Mouse (Mus musculus): ENCODE results near the gene Syt14. TPM values are rescaled to one million over a fixed set of nuclear protein-coding genes. Genes with fewer than 3 reads are reported as not detected.
A peak's percentile ranks its signal among the peaks of the same experiment; 100 is the strongest.

Syt14 gene
- polyA plus RNA-seq, 2 experiments: 2.2 to 2.9 TPM

DNA sequence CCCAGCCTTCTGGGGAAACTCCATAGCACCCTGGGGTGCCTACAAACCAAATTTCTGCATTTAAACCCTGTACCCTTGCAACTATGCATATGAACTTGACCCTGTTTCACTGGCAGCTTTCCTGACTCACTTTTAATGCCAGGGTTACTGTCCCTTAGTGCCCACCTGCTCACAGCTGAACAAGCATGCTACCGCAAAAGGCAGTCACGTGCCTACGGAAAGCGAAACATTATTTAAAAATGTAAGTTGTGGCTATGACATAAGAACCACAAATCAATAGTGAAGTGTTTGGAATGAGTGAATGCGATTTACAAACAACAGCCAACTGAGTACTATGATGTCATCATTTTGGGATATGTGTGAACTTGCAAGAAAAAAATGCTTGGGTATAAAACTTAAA is 178.0 kb downstream of the Syt14 start:
- no peak for TF ChIP-seq POLR2A (IDR thresholded peaks at IDR 0.05; ENCODE audit: borderline replicate concordance, extremely low read depth, insufficient read depth, insufficient read length)
- Histone ChIP-seq H3K36me3 (ENCODE audit: control insufficient read depth, insufficient read depth, low read length) (peaks cover 8% of the 10 kb centered on the region), H3K27ac (replicated peaks; ENCODE audit: low read depth, low read length) (no peak overlapping the region), H3K4me3 (replicated peaks; ENCODE audit: low read length) (no peak overlapping the region), H3K9me3 (ENCODE audit: control insufficient read depth, low read length) (no peaks in the 10 kb centered on the region), H3K9ac (ENCODE audit: low read depth, low read length, severe bottlenecking) (no peak overlapping the region), H3K4me2 (replicated peaks; ENCODE audit: low read depth, low read length, severe bottlenecking) (no peak overlapping the region), H3K4me1 (ENCODE audit: control insufficient read depth, insufficient read depth, low read length) (peaks cover 50% of the 10 kb centered on the region), H3K27me3 (ENCODE audit: control insufficient read depth, insufficient read depth, low read length) (no peaks in the 10 kb centered on the region)
- DNase-seq (ENCODE audit: low spot score) (no peak), ATAC-seq (ENCODE audit: low FRiP score, low read depth) (no peak)
- 64% methylated on average over 5 of the region's 5 CpGs for WGBS

DNA sequence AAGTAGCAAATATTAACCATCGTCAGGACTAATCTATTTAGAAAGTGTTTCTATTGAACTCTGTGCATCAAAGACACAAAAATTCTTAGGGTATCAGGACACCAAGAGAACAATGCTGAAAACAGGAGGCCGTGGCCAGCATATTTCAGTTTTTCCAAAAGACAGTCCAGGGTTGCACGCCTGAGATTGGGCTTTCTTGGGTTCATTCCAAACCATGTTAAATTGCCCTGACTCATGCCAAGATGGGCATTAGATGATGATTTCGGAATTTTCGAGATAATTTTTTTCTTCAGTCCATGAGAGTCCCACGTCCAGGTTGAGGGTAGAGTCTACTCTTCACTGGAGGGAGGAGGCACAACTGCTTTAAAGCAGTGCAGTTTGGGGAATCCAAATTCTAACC is 178.6 kb downstream of the Syt14 start:
- H3K4me1 ChIP-seq (ENCODE audit: control insufficient read depth, insufficient read depth, low read length): peaks cover 50% of the 10 kb centered on the region
- ATAC-seq (ENCODE audit: low FRiP score, low read depth): no peak

DNA sequence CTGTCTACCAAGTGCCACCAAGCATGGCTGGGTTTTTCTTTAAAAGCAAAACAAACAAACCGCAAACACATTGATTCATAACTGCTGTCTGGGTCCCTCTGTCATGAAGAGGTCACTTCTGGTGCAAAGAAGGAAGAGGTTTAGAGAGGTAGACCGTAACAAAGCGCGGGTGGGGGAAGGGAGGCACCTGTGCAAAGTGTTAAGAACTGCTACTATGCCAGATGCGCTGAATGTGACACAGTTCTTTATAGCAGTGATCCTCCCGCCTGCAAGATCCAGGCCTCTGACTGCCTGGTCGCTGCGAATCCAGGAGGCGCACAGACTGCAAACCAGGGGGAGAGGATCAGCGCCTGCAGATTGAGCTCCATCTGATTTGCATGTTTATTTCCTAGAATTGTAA is 179.2 kb downstream of the Syt14 start:
- Histone ChIP-seq H3K4me2 (replicated peaks; ENCODE audit: low read depth, low read length, severe bottlenecking) (peak overlapping the region; percentile 87), H3K36me3 (ENCODE audit: control insufficient read depth, insufficient read depth, low read length) (peaks cover 14% of the 10 kb centered on the region), H3K27me3 (ENCODE audit: control insufficient read depth, insufficient read depth, low read length) (no peaks in the 10 kb centered on the region), H3K4me3 (replicated peaks; ENCODE audit: low read length) (peak overlapping the region; percentile 93), H3K27ac (replicated peaks; ENCODE audit: low read depth, low read length) (peak overlapping the region; percentile 99), H3K4me1 (ENCODE audit: control insufficient read depth, insufficient read depth, low read length) (peaks cover 50% of the 10 kb centered on the region), H3K9me3 (ENCODE audit: control insufficient read depth, low read length) (no peaks in the 10 kb centered on the region), H3K9ac (ENCODE audit: low read depth, low read length, severe bottlenecking) (0 out of 2 replicates have a peak overlapping the region, but pooled peaks have one; percentile 98)
- WGBS: 12% methylated on average over 10 of the region's 10 CpGs
- no peak for TF ChIP-seq POLR2A (IDR thresholded peaks at IDR 0.05; ENCODE audit: borderline replicate concordance, extremely low read depth, insufficient read depth, insufficient read length)
- DNase-seq (ENCODE audit: low spot score) (peak; percentile 26), ATAC-seq (ENCODE audit: low FRiP score, low read depth) (no peak)

More for the DNA sequence above, 178.6 kb downstream of the Syt14 start:
- H3K36me3 ChIP-seq (ENCODE audit: control insufficient read depth, insufficient read depth, low read length): peaks cover 12% of the 10 kb centered on the region
- H3K4me3 ChIP-seq (replicated peaks; ENCODE audit: low read length): no peak overlapping the region
- no peaks in the 10 kb centered on the region for H3K27me3 ChIP-seq (ENCODE audit: control insufficient read depth, insufficient read depth, low read length)
- TF ChIP-seq POLR2A (IDR thresholded peaks at IDR 0.05; ENCODE audit: borderline replicate concordance, extremely low read depth, insufficient read depth, insufficient read length): no peak
- H3K9ac ChIP-seq (ENCODE audit: low read depth, low read length, severe bottlenecking): no peak overlapping the region
- no peaks in the 10 kb centered on the region for H3K9me3 ChIP-seq (ENCODE audit: control insufficient read depth, low read length)
- no peak overlapping the region for H3K4me2 ChIP-seq (replicated peaks; ENCODE audit: low read depth, low read length, severe bottlenecking)
- H3K27ac ChIP-seq (replicated peaks; ENCODE audit: low read depth, low read length): no peak overlapping the region
- WGBS: 47% methylated on average over 6 of the region's 6 CpGs
- DNase-seq (ENCODE audit: low spot score): no peak

DNA sequence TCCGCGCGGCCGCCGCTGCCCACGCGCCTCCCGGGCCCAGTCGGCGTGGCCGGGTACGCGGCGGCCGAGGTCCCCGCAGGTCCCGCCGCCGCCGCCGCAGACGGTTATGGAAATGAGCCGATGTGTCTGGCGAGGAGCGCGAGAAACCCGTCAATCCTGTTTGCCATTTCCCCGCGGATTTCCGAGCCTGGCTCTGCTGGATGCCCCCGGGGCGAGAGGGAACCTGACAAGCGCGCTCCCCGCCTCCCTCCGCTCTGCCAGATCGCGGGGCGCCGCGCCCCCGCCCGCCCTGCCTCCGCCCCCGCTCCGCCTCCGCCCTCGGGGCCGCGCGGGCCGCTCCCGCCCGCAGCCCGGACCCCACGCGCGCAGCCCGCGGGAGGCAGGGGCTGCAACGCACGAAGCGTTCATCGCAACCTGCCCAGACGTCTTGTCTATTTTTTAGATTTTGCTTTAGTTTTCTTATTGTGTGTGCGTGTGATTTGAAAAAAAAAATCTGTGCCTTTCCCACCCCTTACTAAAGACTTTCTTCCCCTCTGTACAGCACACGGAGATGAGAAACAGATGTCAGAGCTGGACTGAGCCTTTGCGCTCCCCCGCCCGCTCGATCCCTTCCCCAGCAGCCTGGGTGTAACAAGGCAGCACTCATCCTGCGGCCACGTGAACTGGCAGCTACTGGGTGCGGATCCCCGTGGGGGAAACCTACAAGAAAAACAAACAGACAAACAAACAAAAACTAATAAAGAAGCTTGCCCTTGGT is 179.9 kb downstream of the Syt14 start, which contains the start of gene Sertad4:
Gene Sertad4 (minus strand): TSS at position 283 of the 757 bp plus-strand sequence.
- H3K36me3 ChIP-seq (ENCODE audit: control insufficient read depth, insufficient read depth, low read length): peaks cover 19% of the 10 kb centered on the region
- H3K4me1 ChIP-seq (ENCODE audit: control insufficient read depth, insufficient read depth, low read length): peaks cover 53% of the 10 kb centered on the region
- H3K9ac ChIP-seq (ENCODE audit: low read depth, low read length, severe bottlenecking): peak within 1 kb of the TSS; percentile 98
- DNase-seq (ENCODE audit: low spot score): peak; percentile 90
- no peaks in the 10 kb centered on the region for H3K27me3 ChIP-seq (ENCODE audit: control insufficient read depth, insufficient read depth, low read length)
- peak within 1 kb of the TSS; percentile 87 for H3K4me2 ChIP-seq (replicated peaks; ENCODE audit: low read depth, low read length, severe bottlenecking)
- no peaks in the 10 kb centered on the region for H3K9me3 ChIP-seq (ENCODE audit: control insufficient read depth, low read length)
- H3K4me3 ChIP-seq (replicated peaks; ENCODE audit: low read length): peak within 1 kb of the TSS; percentile 93
- WGBS: 5% methylated on average over 46 of the region's 75 CpGs
- peak within 1 kb of the TSS; percentile 99 for H3K27ac ChIP-seq (replicated peaks; ENCODE audit: low read depth, low read length)
- peak; percentile 70; the same call in 1 of the 2 replicates for TF ChIP-seq POLR2A (IDR thresholded peaks at IDR 0.05; ENCODE audit: borderline replicate concordance, extremely low read depth, insufficient read depth, insufficient read length)
- peak; percentile 83 for ATAC-seq (ENCODE audit: low FRiP score, low read depth)

DNA sequence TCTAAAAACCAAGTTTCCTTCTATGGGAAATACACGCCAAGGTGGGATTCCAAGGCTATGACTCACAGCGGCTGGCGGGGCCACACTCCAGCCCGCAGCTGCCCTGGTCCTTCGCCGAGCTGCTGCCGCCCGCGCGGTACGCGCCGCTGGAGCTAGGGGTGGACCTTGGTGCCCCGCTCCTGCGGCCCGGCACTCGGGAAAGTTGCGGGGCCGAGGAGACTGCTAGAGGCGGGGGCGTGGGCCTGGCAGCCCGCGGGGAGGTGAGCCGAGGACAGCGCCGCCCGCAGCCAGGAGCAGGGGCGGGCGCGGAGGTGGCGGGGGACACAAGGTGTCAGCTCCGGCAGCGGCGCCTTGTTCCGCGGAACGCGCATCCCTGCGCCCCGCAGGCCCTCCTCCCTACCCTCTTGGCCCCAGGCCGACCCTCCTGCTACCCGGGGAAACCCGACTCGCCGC is 180.7 kb downstream of the Syt14 start:
- no peak for TF ChIP-seq POLR2A (IDR thresholded peaks at IDR 0.05; ENCODE audit: borderline replicate concordance, extremely low read depth, insufficient read depth, insufficient read length)
- H3K4me2 ChIP-seq (replicated peaks; ENCODE audit: low read depth, low read length, severe bottlenecking): peak overlapping the region; percentile 87
- peaks cover 24% of the 10 kb centered on the region for H3K36me3 ChIP-seq (ENCODE audit: control insufficient read depth, insufficient read depth, low read length)
- no peaks in the 10 kb centered on the region for H3K27me3 ChIP-seq (ENCODE audit: control insufficient read depth, insufficient read depth, low read length)
- H3K9me3 ChIP-seq (ENCODE audit: control insufficient read depth, low read length): no peaks in the 10 kb centered on the region
- H3K4me3 ChIP-seq (replicated peaks; ENCODE audit: low read length): peak overlapping the region; percentile 93
- peak; percentile 60 for DNase-seq (ENCODE audit: low spot score)
- ATAC-seq (ENCODE audit: low FRiP score, low read depth): peak; percentile 34; the same call in 1 of the 2 replicates
- peak overlapping the region; percentile 98 for H3K9ac ChIP-seq (ENCODE audit: low read depth, low read length, severe bottlenecking)
- H3K4me1 ChIP-seq (ENCODE audit: control insufficient read depth, insufficient read depth, low read length): peaks cover 58% of the 10 kb centered on the region
- 0% methylated on average over 26 of the region's 45 CpGs for WGBS
- peak overlapping the region; percentile 99 for H3K27ac ChIP-seq (replicated peaks; ENCODE audit: low read depth, low read length)

Data from limb, embryonic 14.5 days (tissue).